Mouse (Mus musculus) G1E (cell line): Measurements from ENCODE around the gene Cers6. TPM values are rescaled to one million over a fixed set of nuclear protein-coding genes. Genes with fewer than 3 reads are reported as not detected.

Experiments used
- ATAC-seq: 2 replicates; pipeline ENCODE4 v1.8.0; 2016; ENCODE audit warnings: mild to moderate bottlenecking; ENCODE audit not compliant: insufficient number of reproducible peaks, poor library complexity, low FRiP score, severe bottlenecking; ENCODE audit errors: extremely low read depth
- DNase-seq: peaks from one replicate; pipeline ENCODE4 v3.0.0; 2012; ENCODE audit warnings: low spot score
- H3K27me3 ChIP-seq: 2 replicates; pipeline ENCODE4 v1.6.1; 2012; ENCODE audit warnings: mild to moderate bottlenecking, low read length, inconsistent platforms; ENCODE audit not compliant: insufficient read depth
- H3K36me3 ChIP-seq: replicated peaks from 2 replicates; pipeline ENCODE3; 2012; ENCODE audit warnings: mild to moderate bottlenecking, inconsistent platforms
- H3K4me1 ChIP-seq: 2 replicates; pipeline ENCODE4 v1.6.1; 2012; ENCODE audit warnings: low read depth, low read length, inconsistent platforms, mixed read lengths; ENCODE audit not compliant: insufficient read depth
- H3K4me3 ChIP-seq: 2 replicates; pipeline ENCODE4 v1.5.1; 2012; ENCODE audit warnings: low read depth, mild to moderate bottlenecking, inconsistent platforms, low read length, moderate library complexity, mixed read lengths
- H3K9me3 ChIP-seq: replicated peaks from 2 replicates; pipeline ENCODE4 v1.6.1; 2012; ENCODE audit warnings: inconsistent platforms
- CTCF ChIP-seq: IDR thresholded peaks from 2 replicates; pipeline ENCODE4 v1.5.1; 2012; ENCODE audit warnings: low read depth, low read length, inconsistent platforms, mixed read lengths
- GATA1 ChIP-seq: IDR thresholded peaks from 2 replicates; pipeline ENCODE4 v1.6.1; 2012; ENCODE audit warnings: borderline replicate concordance, low read length, inconsistent platforms, mixed read lengths
- GATA2 ChIP-seq: IDR thresholded peaks from 2 replicates; pipeline ENCODE4 v1.6.1; 2012; ENCODE audit warnings: low read depth, low read length, inconsistent platforms, borderline replicate concordance
- POLR2AphosphoS5 ChIP-seq: IDR thresholded peaks from 2 replicates; pipeline ENCODE4 v1.6.1; 2012; ENCODE audit warnings: low read depth, low read length, inconsistent platforms; ENCODE audit not compliant: insufficient replicate concordance
- TAL1 ChIP-seq: conservative IDR thresholded peaks from 2 replicates; pipeline ENCODE4 v1.6.1; 2012; ENCODE audit warnings: low read depth, low read length, inconsistent platforms, mixed read lengths
- polyA plus RNA-seq: library from polyadenylated mRNA; stranded (reverse); fragments of >175 nt; gene quantifications from 2 replicates; pipeline ENCODE4 v1.2.3, GENCODE M21; 2012
- total RNA-seq, 2 experiments: library from RNA; stranded (forward) in 1 of 2; stranded (reverse) in 1 of 2; fragments of 200-1000 nt in 1 of 2; fragments of >200 nt in 1 of 2; fragmentation: Nextera tagmentation in 1 of 2; gene quantifications; 2 replicates each; pipeline ENCODE4 v1.2.3; 2014 to 2017

Cers6 gene
- total and polyA plus RNA-seq, 3 experiments: 14.8 to 92.4 (median 55.7) TPM

DNA sequence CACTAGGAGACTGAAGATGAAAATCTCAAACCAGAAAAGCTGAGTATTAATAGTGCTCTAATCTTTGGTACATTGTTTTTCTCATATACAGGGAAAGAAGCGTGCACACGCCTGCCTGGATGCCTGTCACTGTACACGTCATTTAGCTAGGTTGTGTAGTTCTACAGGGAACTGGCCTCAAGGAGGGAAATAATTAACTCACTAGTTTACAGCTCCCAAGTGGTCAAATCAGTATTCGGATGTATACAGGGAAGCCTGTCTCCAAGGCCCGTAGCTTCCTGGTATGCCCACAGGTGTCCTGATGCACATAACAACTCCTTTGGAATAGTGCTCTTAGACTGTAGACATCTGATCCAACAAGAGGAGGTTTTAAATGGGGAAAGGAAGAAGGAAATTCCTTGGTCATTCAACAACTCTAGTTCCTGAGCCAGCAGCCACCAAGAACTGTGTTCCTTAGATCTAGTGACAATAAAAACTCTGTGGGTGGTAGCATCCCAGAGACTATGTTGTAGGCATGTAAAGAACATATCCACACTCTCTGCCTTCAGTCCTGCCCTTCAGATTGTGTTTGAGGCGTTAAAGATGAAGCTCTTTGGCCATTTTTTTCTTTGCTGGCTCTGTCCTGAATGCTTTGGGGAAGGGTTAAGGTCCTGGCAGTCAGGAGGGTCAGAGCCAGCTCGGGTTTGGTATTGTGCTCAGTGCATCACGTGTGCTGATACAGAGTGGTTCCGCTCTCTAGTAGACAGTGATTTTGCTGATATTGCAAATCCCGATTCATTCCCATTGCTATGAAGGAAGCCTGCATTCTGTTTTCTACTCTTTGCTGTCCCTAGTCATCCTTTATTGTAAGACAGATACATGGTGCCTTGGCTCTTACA lies 65.9 kb downstream of the Cers6 start:
- TF ChIP-seq CTCF: no peak
- TF ChIP-seq GATA2: no peak
- TF ChIP-seq GATA1: no peak
- TF ChIP-seq TAL1: no peak
- no peak for TF ChIP-seq POLR2AphosphoS5
- Histone ChIP-seq H3K9me3 (no peaks in the 10 kb centered on the region), H3K36me3 (peaks cover 31% of the 10 kb centered on the region), H3K4me1 (peaks cover 42% of the 10 kb centered on the region), H3K4me3 (no peak overlapping the region), H3K27me3 (no peaks in the 10 kb centered on the region)
- DNase-seq (no peak), ATAC-seq (no peak)

DNA sequence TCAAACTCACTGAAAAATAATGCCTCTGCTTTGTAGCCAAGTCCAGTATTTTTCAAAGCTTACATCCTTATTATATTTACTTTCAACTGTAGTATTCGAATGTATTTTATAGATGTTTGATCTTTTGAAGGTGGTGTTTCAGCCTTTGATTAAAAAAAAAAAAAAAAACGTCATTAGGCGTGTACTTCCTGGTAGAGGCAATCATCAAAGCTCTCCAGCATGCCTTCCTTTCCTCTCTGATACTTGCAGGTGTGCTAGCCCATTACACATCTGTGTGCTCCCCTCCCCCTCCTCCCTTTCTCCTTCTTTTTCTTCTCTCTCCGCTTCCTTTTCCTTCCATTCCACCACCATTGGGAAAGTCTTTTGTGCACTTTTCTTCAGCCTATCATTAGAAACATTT lies 71.0 kb downstream of the Cers6 start:
- H3K27me3 ChIP-seq: no peaks in the 10 kb centered on the region
- TF ChIP-seq POLR2AphosphoS5: no peak
- no peak for TF ChIP-seq TAL1
- TF ChIP-seq GATA2: no peak
- TF ChIP-seq GATA1: no peak
- no peak for TF ChIP-seq CTCF
- no peak for DNase-seq
- H3K36me3 ChIP-seq: peaks cover 48% of the 10 kb centered on the region
- H3K4me3 ChIP-seq: no peak overlapping the region
- peaks cover 76% of the 10 kb centered on the region for H3K4me1 ChIP-seq
- H3K9me3 ChIP-seq: no peaks in the 10 kb centered on the region
- ATAC-seq: no peak

- Histone ChIP-seq H3K36me3 (peaks cover 48% of the 10 kb centered on the region), H3K4me1 (peaks cover 80% of the 10 kb centered on the region), H3K27me3 (no peaks in the 10 kb centered on the region), H3K9me3 (no peaks in the 10 kb centered on the region), H3K4me3 (no peak overlapping the region)
- TF ChIP-seq GATA2: no peak
- TF ChIP-seq TAL1: no peak
- DNase-seq: no peak
- ATAC-seq: no peak
Observed at GRCm38 (mm10) chr2:68932656-68933055, 71.4 kb downstream of the Cers6 start.

GRCm38 (mm10) chr2:68934651-68935050 lies 73.4 kb downstream of the Cers6 start:
- DNase-seq (peak; percentile 87), ATAC-seq (peak; percentile 98)
- H3K4me1 ChIP-seq: peaks cover 72% of the 10 kb centered on the region
- no peaks in the 10 kb centered on the region for H3K27me3 ChIP-seq
- H3K36me3 ChIP-seq: peaks cover 48% of the 10 kb centered on the region
- TF ChIP-seq TAL1 (peak; percentile 78), GATA2 (no peak)
- peak overlapping the region; percentile 30; the same call in 1 of the 2 replicates for H3K4me3 ChIP-seq
- H3K9me3 ChIP-seq: no peaks in the 10 kb centered on the region

GRCm38 (mm10) chr2:68935721-68936294 lies 74.6 kb downstream of the Cers6 start:
- H3K36me3 ChIP-seq: peaks cover 42% of the 10 kb centered on the region
- H3K4me3 ChIP-seq: no peak overlapping the region; the same call in 1 of the 2 replicates
- H3K27me3 ChIP-seq: no peaks in the 10 kb centered on the region
- H3K4me1 ChIP-seq: peaks cover 65% of the 10 kb centered on the region
- DNase-seq: peak; percentile 18
- H3K9me3 ChIP-seq: no peaks in the 10 kb centered on the region
- peak; percentile 31; the same call in 1 of the 2 replicates for ATAC-seq
- TF ChIP-seq CTCF (no peak), GATA1 (no peak), POLR2AphosphoS5 (no peak), TAL1 (no peak), GATA2 (no peak)

DNA sequence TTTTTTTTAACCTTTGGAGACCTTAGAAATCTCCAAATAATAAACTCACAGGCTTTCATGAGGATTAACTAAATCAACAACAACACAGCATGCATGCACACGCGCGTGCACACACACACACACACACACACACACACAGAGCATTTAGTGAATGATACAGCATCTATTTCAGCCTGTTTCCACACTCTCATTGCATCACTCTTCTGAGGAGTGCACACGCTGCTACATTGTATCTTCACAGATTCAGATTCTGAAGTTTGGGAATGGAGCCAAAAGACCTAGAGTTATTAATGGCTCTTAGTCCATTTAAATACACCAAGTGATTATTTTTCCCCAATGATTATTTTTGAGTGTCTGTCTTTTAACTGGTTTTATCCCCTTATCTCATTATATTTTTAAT lies 75.5 kb downstream of the Cers6 start:
- DNase-seq (no peak), ATAC-seq (no peak)
- peaks cover 42% of the 10 kb centered on the region for H3K36me3 ChIP-seq
- no peaks in the 10 kb centered on the region for H3K9me3 ChIP-seq
- H3K4me1 ChIP-seq: peaks cover 55% of the 10 kb centered on the region
- no peaks in the 10 kb centered on the region for H3K27me3 ChIP-seq
- no peak overlapping the region for H3K4me3 ChIP-seq
- TF ChIP-seq CTCF (no peak), POLR2AphosphoS5 (no peak), GATA2 (no peak), GATA1 (no peak), TAL1 (no peak)
